Mouse (Mus musculus) heart, embryonic 15.5 days (tissue): ENCODE measurements around the gene Tssk2. TPM values are rescaled to one million over a fixed set of nuclear protein-coding genes. Genes with fewer than 3 reads are reported as not detected.

Experiments used
- ATAC-seq: fragments of 200-750 bp; cut with Nextera tagmentation; replicated peaks from 2 replicates; pipeline ENCODE4 v1.8.0; 2017; ENCODE audit warnings: low read depth, moderate TSS enrichment; ENCODE audit not compliant: insufficient number of reproducible peaks, insufficient read depth, low FRiP score
- H3K27ac ChIP-seq: fragments of 300-500 bp; sonication (generic); 2 replicates; pipeline ENCODE4 v1.5.1; 2015; ENCODE audit warnings: mild to moderate bottlenecking, inconsistent platforms
- H3K27me3 ChIP-seq: fragments of 300-500 bp; sonication (generic); 2 replicates; pipeline ENCODE4 v1.6.1; 2015; ENCODE audit warnings: inconsistent platforms
- H3K36me3 ChIP-seq: fragments of 300-500 bp; sonication (generic); 2 replicates; pipeline ENCODE4 v1.6.1; 2015; ENCODE audit warnings: mild to moderate bottlenecking, inconsistent platforms
- H3K4me1 ChIP-seq: fragments of 300-500 bp; sonication (generic); replicated peaks from 2 replicates; pipeline ENCODE4 v1.6.1; 2015; ENCODE audit warnings: inconsistent platforms
- H3K4me2 ChIP-seq: fragments of 300-500 bp; sonication (generic); 2 replicates; pipeline ENCODE4 v1.6.1; 2015; ENCODE audit warnings: inconsistent platforms, mild to moderate bottlenecking, moderate library complexity
- H3K4me3 ChIP-seq: fragments of 300-500 bp; sonication (generic); 2 replicates; pipeline ENCODE4 v1.5.1; 2015; ENCODE audit warnings: mild to moderate bottlenecking, inconsistent platforms
- H3K9ac ChIP-seq: fragments of 300-500 bp; sonication (generic); 2 replicates; pipeline ENCODE4 v1.6.1; 2015; ENCODE audit warnings: mild to moderate bottlenecking, inconsistent platforms
- H3K9me3 ChIP-seq: fragments of 300-500 bp; sonication (generic); replicated peaks from 2 replicates; pipeline ENCODE4 v1.6.1; 2016; ENCODE audit warnings: inconsistent platforms
- WGBS: fragments of 180-500 bp; shearing (Covaris S2); methylation state at CpG from one replicate; pipeline ENCODE4 v1.1.7; 2015; ENCODE audit warnings: mixed read lengths; 5-methylcytosine and 5-hydroxymethylcytosine counted together
- polyA plus RNA-seq: library from polyadenylated mRNA; unstranded; fragments of >200 nt; fragmentation: Nextera tagmentation; extraction: Ambion mirVana; gene quantifications from 2 replicates; pipeline ENCODE4 v1.2.1, GENCODE M21; 2015

The Tssk2 gene
- polyA plus RNA-seq, 1 experiment from 2014 or later: not detected

- Histone ChIP-seq H3K4me2 (no peak overlapping the region), H3K9ac (no peak overlapping the region), H3K4me3 (no peak overlapping the region), H3K9me3 (no peaks in the 10 kb centered on the region), H3K36me3 (peaks cover 23% of the 10 kb centered on the region; the same call in 1 of the 2 replicates), H3K27ac (no peak overlapping the region), H3K27me3 (no peaks in the 10 kb centered on the region), H3K4me1 (peaks cover 12% of the 10 kb centered on the region)
- ATAC-seq: no peak
These were observed 2.3 kb upstream of the Tssk2 start for GRCm38 (mm10) chr16:17896091-17896490.

- peak; percentile 92 for ATAC-seq
- Histone ChIP-seq H3K4me3 (peak within 1 kb of the TSS; percentile 74), H3K9ac (peak within 1 kb of the TSS; percentile 72), H3K27me3 (peaks cover 46% of the 10 kb centered on the region), H3K36me3 (peaks cover 33% of the 10 kb centered on the region), H3K27ac (peak within 1 kb of the TSS; percentile 66), H3K9me3 (no peaks in the 10 kb centered on the region), H3K4me1 (peaks cover 21% of the 10 kb centered on the region), H3K4me2 (peak within 1 kb of the TSS; percentile 89)
- under 1% methylated on average over 35 of the region's 35 CpGs for WGBS
These were observed 12.7 kb downstream of the Tssk2 start, which contains the start of gene Ess2 for GRCm38 (mm10) chr16:17911052-17911595. Gene Ess2 (minus strand): TSS chr16:17911348.

- Histone ChIP-seq H3K27ac (no peak within 1 kb of the TSS), H3K4me3 (peak within 1 kb of the TSS; percentile 43), H3K9me3 (no peaks in the 10 kb centered on the region), H3K27me3 (peaks cover 75% of the 10 kb centered on the region), H3K9ac (peak within 1 kb of the TSS; percentile 5; the same call in 1 of the 2 replicates), H3K4me1 (peaks cover 21% of the 10 kb centered on the region), H3K36me3 (no peaks in the 10 kb centered on the region), H3K4me2 (peak within 1 kb of the TSS; percentile 69)
- no peak for ATAC-seq
- WGBS: under 1% methylated on average over 106 of the region's 106 CpGs
These were observed 16.1 kb downstream of the Tssk2 start, which contains the start of gene Gsc2 for GRCm38 (mm10) chr16:17914307-17915249. Gene Gsc2 (minus strand): TSS chr16:17915059.

- peaks cover 2% of the 10 kb centered on the region; the same call in 1 of the 2 replicates for H3K36me3 ChIP-seq
- H3K9me3 ChIP-seq: no peaks in the 10 kb centered on the region
- 0 out of 2 replicates have a peak overlapping the region, but pooled peaks have one; percentile 4 for H3K9ac ChIP-seq
- H3K4me1 ChIP-seq: peaks cover 22% of the 10 kb centered on the region
- WGBS: 14% methylated on average over 20 of the region's 20 CpGs
- H3K4me3 ChIP-seq: 0 out of 2 replicates have a peak overlapping the region, but pooled peaks have one; percentile 76
- no peak for ATAC-seq
- peak overlapping the region; percentile 90 for H3K4me2 ChIP-seq
- peaks cover 47% of the 10 kb centered on the region for H3K27me3 ChIP-seq
- no peak overlapping the region for H3K27ac ChIP-seq
These were observed 22.1 kb downstream of the Tssk2 start for GRCm38 (mm10) chr16:17920586-17920985.

- Histone ChIP-seq H3K4me1 (peaks cover 23% of the 10 kb centered on the region), H3K27ac (peak overlapping the region; percentile 90), H3K36me3 (peaks cover 5% of the 10 kb centered on the region; the same call in 1 of the 2 replicates), H3K9me3 (no peaks in the 10 kb centered on the region), H3K27me3 (peaks cover 37% of the 10 kb centered on the region), H3K4me2 (peak overlapping the region; percentile 90), H3K4me3 (peak overlapping the region; percentile 76), H3K9ac (peak overlapping the region; percentile 74)
- ATAC-seq: peak; percentile 95
- WGBS: 1% methylated on average over 47 of the region's 47 CpGs
These were observed 23.1 kb downstream of the Tssk2 start for GRCm38 (mm10) chr16:17921325-17922162.

GRCm38 (mm10) chr16:17922163-17922538, 23.7 kb downstream of the Tssk2 start:
- Histone ChIP-seq H3K9ac (peak overlapping the region; percentile 74), H3K4me3 (peak overlapping the region; percentile 76), H3K27me3 (peaks cover 31% of the 10 kb centered on the region), H3K9me3 (no peaks in the 10 kb centered on the region), H3K4me2 (peak overlapping the region; percentile 90), H3K4me1 (peaks cover 29% of the 10 kb centered on the region), H3K36me3 (peaks cover 5% of the 10 kb centered on the region; the same call in 1 of the 2 replicates), H3K27ac (peak overlapping the region; percentile 90)
- under 1% methylated on average over 14 of the region's 14 CpGs for WGBS
- ATAC-seq: no peak

GRCm38 (mm10) chr16:17927351-17928082, 29.1 kb downstream of the Tssk2 start:
- under 1% methylated on average over 69 of the region's 72 CpGs for WGBS
- peak overlapping the region; percentile 72 for H3K27ac ChIP-seq
- peaks cover 5% of the 10 kb centered on the region; the same call in 1 of the 2 replicates for H3K36me3 ChIP-seq
- peak overlapping the region; percentile 100 for H3K4me2 ChIP-seq
- H3K4me3 ChIP-seq: peak overlapping the region; percentile 80
- no peaks in the 10 kb centered on the region for H3K27me3 ChIP-seq
- peak overlapping the region; percentile 72 for H3K9ac ChIP-seq
- H3K4me1 ChIP-seq: peaks cover 22% of the 10 kb centered on the region
- H3K9me3 ChIP-seq: no peaks in the 10 kb centered on the region
- ATAC-seq: no peak; the same call in 1 of the 2 replicates

GRCm38 (mm10) chr16:17928087-17928580, 29.7 kb downstream of the Tssk2 start, which contains the start of gene Slc25a1:
Gene Slc25a1 (minus strand): TSS chr16:17928219.
- Histone ChIP-seq H3K4me1 (peaks cover 18% of the 10 kb centered on the region), H3K27ac (peak within 1 kb of the TSS; percentile 72), H3K4me3 (peak within 1 kb of the TSS; percentile 80), H3K4me2 (peak within 1 kb of the TSS; percentile 100), H3K36me3 (peaks cover 5% of the 10 kb centered on the region; the same call in 1 of the 2 replicates), H3K9ac (peak within 1 kb of the TSS; percentile 72), H3K9me3 (no peaks in the 10 kb centered on the region), H3K27me3 (no peaks in the 10 kb centered on the region)
- peak; percentile 79 for ATAC-seq
- under 1% methylated on average over 47 of the region's 47 CpGs for WGBS

- Histone ChIP-seq H3K9ac (peak overlapping the region; percentile 72), H3K27ac (peak overlapping the region; percentile 72), H3K4me3 (peak overlapping the region; percentile 80), H3K4me1 (peaks cover 18% of the 10 kb centered on the region), H3K27me3 (no peaks in the 10 kb centered on the region), H3K9me3 (no peaks in the 10 kb centered on the region), H3K36me3 (peaks cover 5% of the 10 kb centered on the region; the same call in 1 of the 2 replicates), H3K4me2 (peak overlapping the region; percentile 100)
- ATAC-seq: peak; percentile 31
- WGBS: under 1% methylated on average over 9 of the region's 9 CpGs
These were observed 30.2 kb downstream of the Tssk2 start for GRCm38 (mm10) chr16:17928627-17929104.

GRCm38 (mm10) chr16:17929211-17929610, 30.8 kb downstream of the Tssk2 start:
- no peak overlapping the region; the same call in 1 of the 2 replicates for H3K27ac ChIP-seq
- ATAC-seq: no peak

More at GRCm38 (mm10) chr16:17929211-17929610, 30.8 kb downstream of the Tssk2 start:
- Histone ChIP-seq H3K9me3 (no peaks in the 10 kb centered on the region), H3K9ac (no peak overlapping the region), H3K4me3 (no peak overlapping the region), H3K27me3 (no peaks in the 10 kb centered on the region), H3K4me1 (peaks cover 18% of the 10 kb centered on the region), H3K4me2 (peak overlapping the region; percentile 100; the same call in 1 of the 2 replicates), H3K36me3 (peaks cover 5% of the 10 kb centered on the region; the same call in 1 of the 2 replicates)
- WGBS: 22% methylated on average over 2 of the region's 2 CpGs
